Mouse (Mus musculus): ENCODE measurements around the gene A030014E15Rik.
"Not testable (repeated sequence)": the region's sequence is repeated elsewhere in the genome, so short reads cannot be mapped to it uniquely, and the experiment has no call there.

A030014E15Rik gene

GRCm38 (mm10) chr1:82924650-82925049, at the start of gene A030014E15Rik:
A030014E15Rik (plus strand) TSS chr1:82924917.
- DNase-seq (ENCODE audit: low read depth, low spot score) = no peak

GRCm38 (mm10) chr1:82879172-82879571, 45.5 kb upstream of the A030014E15Rik start:
- no peak for DNase-seq (ENCODE audit: low read depth, low spot score)

- no peak for DNase-seq (ENCODE audit: low read depth, low spot score)
Measured at GRCm38 (mm10) chr1:82880196-82880595, 44.5 kb upstream of the A030014E15Rik start.

- no peak for DNase-seq (ENCODE audit: low read depth, low spot score)
Measured at GRCm38 (mm10) chr1:82893269-82893668, 31.4 kb upstream of the A030014E15Rik start.

GRCm38 (mm10) chr1:82900567-82900966, 24.1 kb upstream of the A030014E15Rik start:
- DNase-seq (ENCODE audit: low read depth, low spot score) = no peak

- DNase-seq (ENCODE audit: low read depth, low spot score) = no peak
Measured at GRCm38 (mm10) chr1:82901201-82901600, 23.5 kb upstream of the A030014E15Rik start.

GRCm38 (mm10) chr1:82905886-82906285, 18.8 kb upstream of the A030014E15Rik start:
- no peak for DNase-seq (ENCODE audit: low read depth, low spot score)

- peak; percentile 37 for DNase-seq (ENCODE audit: low read depth, low spot score)
Measured at GRCm38 (mm10) chr1:82913025-82913424, 11.7 kb upstream of the A030014E15Rik start, which contains the start of gene A030005L19Rik. A030005L19Rik (plus strand) TSS chr1:82913325.

GRCm38 (mm10) chr1:82913434-82913833, 11.3 kb upstream of the A030014E15Rik start:
- DNase-seq (ENCODE audit: low read depth, low spot score) = not testable (repeated sequence)

GRCm38 (mm10) chr1:82930558-82930957, 5.8 kb downstream of the A030014E15Rik start:
- not testable (repeated sequence) for DNase-seq (ENCODE audit: low read depth, low spot score)

GRCm38 (mm10) chr1:82931326-82931725, 6.6 kb downstream of the A030014E15Rik start, which contains the start of gene Gm6217:
Gm6217 (minus strand) TSS chr1:82931399.
- DNase-seq (ENCODE audit: low read depth, low spot score) = not testable (repeated sequence)

GRCm38 (mm10) chr1:82938666-82939065, 13.9 kb downstream of the A030014E15Rik start:
- DNase-seq (ENCODE audit: low read depth, low spot score) = no peak

GRCm38 (mm10) chr1:82942505-82942904, 17.8 kb downstream of the A030014E15Rik start:
- DNase-seq (ENCODE audit: low read depth, low spot score) = not testable (repeated sequence)

- DNase-seq (ENCODE audit: low read depth, low spot score) = not testable (repeated sequence)
Measured at GRCm38 (mm10) chr1:82943295-82943694, 18.6 kb downstream of the A030014E15Rik start, which contains the start of gene A030003K21Rik. A030003K21Rik (minus strand) TSS chr1:82943388.

GRCm38 (mm10) chr1:82946029-82946428, 21.3 kb downstream of the A030014E15Rik start:
- DNase-seq (ENCODE audit: low read depth, low spot score) = not testable (repeated sequence)

GRCm38 (mm10) chr1:82948601-82949000, 23.9 kb downstream of the A030014E15Rik start:
- DNase-seq (ENCODE audit: low read depth, low spot score) = no peak

GRCm38 (mm10) chr1:82955913-82956312, 31.2 kb downstream of the A030014E15Rik start, which contains the start of gene Gm7544:
Gm7544 (minus strand) TSS chr1:82956013.
- not testable (repeated sequence) for DNase-seq (ENCODE audit: low read depth, low spot score)

GRCm38 (mm10) chr1:82959870-82960385, 35.2 kb downstream of the A030014E15Rik start, which contains the start of gene Gm47955:
Gm47955 (plus strand) TSS chr1:82960286.
- no peak for DNase-seq (ENCODE audit: low read depth, low spot score)

GRCm38 (mm10) chr1:82966413-82966812, 41.7 kb downstream of the A030014E15Rik start:
- no peak for DNase-seq (ENCODE audit: low read depth, low spot score)

- DNase-seq (ENCODE audit: low read depth, low spot score) = peak; percentile 90
Measured at GRCm38 (mm10) chr1:82972046-82972445, 47.3 kb downstream of the A030014E15Rik start.

GRCm38 (mm10) chr1:82973244-82973643, 48.5 kb downstream of the A030014E15Rik start:
- peak; percentile 52 for DNase-seq (ENCODE audit: low read depth, low spot score)

- no peak for DNase-seq (ENCODE audit: low read depth, low spot score)
Measured at GRCm38 (mm10) chr1:82973901-82974300, 49.2 kb downstream of the A030014E15Rik start.

- DNase-seq (ENCODE audit: low read depth, low spot score) = no peak
Measured at GRCm38 (mm10) chr1:82974342-82974741, 49.6 kb downstream of the A030014E15Rik start.

Measured in 3T3-L1 (cell line).